ENCODE assay signal across 13 mouse cellular contexts in genomic region chr17:47005741-47006405, GRCm38 (mm10). TPM values are rescaled to one million over a fixed set of nuclear protein-coding genes. Genes with fewer than 3 reads are reported as not detected.
DNase-seq lines count a peak whose midpoint lies in the region; ATAC-seq and TF ChIP-seq lines count a peak whose summit lies in the region.
"Had no signal": no experiment of that assay in that cellular context is flagged by ENCODE, and none has a peak within 500 bp of the region (broad histone marks: within the 10 kb centered on the region; RNA-seq: fewer than 3 reads in every experiment).

No protein-coding gene starts in this region.

- 0 out of 2 replicates have a peak, but pooled peaks have one; percentile 30 for TF ChIP-seq CTCF in layer of hippocampus, adult 2 months (conservative IDR thresholded peaks at IDR 0.05)

- H3K4me1 ChIP-seq in embryonic facial prominence, embryonic 11.5 days (ENCODE audit: control insufficient read depth, insufficient read depth, low read length), result no peaks in the 10 kb centered on the region
- H3K4me1 ChIP-seq in embryonic facial prominence, embryonic 10.5 days, result peaks cover 37% of the 10 kb centered on the region
- H3K4me1 ChIP-seq in heart, embryonic 15.5 days (replicated peaks), result peaks cover 44% of the 10 kb centered on the region

- no peak for ATAC-seq in embryonic facial prominence, embryonic 11.5 days (replicated peaks; ENCODE audit: insufficient number of reproducible peaks, low FRiP score, low TSS enrichment, low read depth)
- ATAC-seq in heart, embryonic 15.5 days (replicated peaks; ENCODE audit: insufficient number of reproducible peaks, insufficient read depth, low FRiP score, low read depth), result no peak
- ATAC-seq in frontal cortex, adult (ENCODE audit: low TSS enrichment), result no peak

- H3K4me3 ChIP-seq in embryonic facial prominence, embryonic 11.5 days (ENCODE audit: low read depth, low read length), result no peak overlapping the region
- no peak overlapping the region for H3K4me3 ChIP-seq in embryonic facial prominence, embryonic 10.5 days
- H3K4me3 ChIP-seq in layer of hippocampus, adult 2 months, result no peak overlapping the region; the same call in 1 of the 2 replicates
- no peak overlapping the region for H3K4me3 ChIP-seq in heart, embryonic 15.5 days
- H3K4me3 ChIP-seq: limb, embryonic 12.5 days; stomach, embryonic 15.5 days had no signal

- no peaks in the 10 kb centered on the region for H3K9me3 ChIP-seq in embryonic facial prominence, embryonic 11.5 days (replicated peaks; ENCODE audit: control insufficient read depth, low read length)
- H3K9me3 ChIP-seq in embryonic facial prominence, embryonic 10.5 days, result no peaks in the 10 kb centered on the region
- H3K9me3 ChIP-seq in heart, embryonic 15.5 days (replicated peaks), result no peaks in the 10 kb centered on the region
- H3K9me3 ChIP-seq: G1E; limb, embryonic 12.5 days; stomach, embryonic 15.5 days had no signal

- H3K27me3 ChIP-seq in embryonic facial prominence, embryonic 11.5 days (ENCODE audit: control insufficient read depth, insufficient read depth, low read length), result no peaks in the 10 kb centered on the region
- no peaks in the 10 kb centered on the region for H3K27me3 ChIP-seq in embryonic facial prominence, embryonic 10.5 days (replicated peaks; ENCODE audit: low read depth, poor library complexity, severe bottlenecking)
- H3K27me3 ChIP-seq in heart, embryonic 15.5 days, result no peaks in the 10 kb centered on the region
- H3K27me3 ChIP-seq: limb, embryonic 12.5 days; stomach, embryonic 15.5 days had no signal

- WGBS in embryonic facial prominence, embryonic 11.5 days, result 80% methylated on average over 7 of the region's 7 CpGs
- WGBS in embryonic facial prominence, embryonic 10.5 days, result 80% methylated on average over 7 of the region's 7 CpGs
- 25% methylated on average over 7 of the region's 7 CpGs for WGBS in heart, embryonic 15.5 days

- H3K9ac ChIP-seq in embryonic facial prominence, embryonic 11.5 days (replicated peaks; ENCODE audit: low read length), result no peak overlapping the region
- no peak overlapping the region for H3K9ac ChIP-seq in heart, embryonic 15.5 days
- H3K9ac ChIP-seq: limb, embryonic 12.5 days; stomach, embryonic 15.5 days had no signal

- no peak overlapping the region for H3K4me2 ChIP-seq in embryonic facial prominence, embryonic 11.5 days (ENCODE audit: low read depth, low read length)
- peak overlapping the region; percentile 15 for H3K4me2 ChIP-seq in heart, embryonic 15.5 days
- H3K4me2 ChIP-seq: limb, embryonic 12.5 days; stomach, embryonic 15.5 days had no signal

- H3K36me3 ChIP-seq in embryonic facial prominence, embryonic 11.5 days (replicated peaks; ENCODE audit: control insufficient read depth, insufficient read depth, low read depth, low read length), result no peaks in the 10 kb centered on the region
- peaks cover 27% of the 10 kb centered on the region for H3K36me3 ChIP-seq in embryonic facial prominence, embryonic 10.5 days (replicated peaks)
- H3K36me3 ChIP-seq in heart, embryonic 15.5 days, result 0 out of 2 replicates have a peak, but pooled peaks cover 7% of the 10 kb centered on the region
- H3K36me3 ChIP-seq: stomach, embryonic 15.5 days had no signal

- no peak overlapping the region for H3K27ac ChIP-seq in embryonic facial prominence, embryonic 11.5 days (replicated peaks; ENCODE audit: low read depth, low read length)
- no peak overlapping the region for H3K27ac ChIP-seq in embryonic facial prominence, embryonic 10.5 days (replicated peaks)
- H3K27ac ChIP-seq in layer of hippocampus, adult 2 months, result peak overlapping the region; percentile 36
- peak overlapping the region; percentile 29; the same call in 1 of the 2 replicates for H3K27ac ChIP-seq in heart, embryonic 15.5 days
- H3K27ac ChIP-seq: stomach, embryonic 15.5 days had no signal

- peak; percentile 12 for DNase-seq in embryonic facial prominence, embryonic 11.5 days (ENCODE audit: low spot score)
- DNase-seq in embryonic facial prominence, embryonic 10.5 days (ENCODE audit: low spot score), result no peak
- DNase-seq in layer of hippocampus, adult 2 months (ENCODE audit: low spot score in 2 of 2), result no peak
- DNase-seq in layer of hippocampus, postnatal 14 days (ENCODE audit: low spot score in 2 of 2), result no peak
- peak; percentile 6 for DNase-seq in 3T3-L1 (ENCODE audit: low read depth, low spot score)
- DNase-seq in cerebellum, adult 11-12 months, result no peak
- DNase-seq: cerebellum, postnatal 14 days; right cerebral cortex, postnatal 14 days had no signal

RNA-seq across cellular contexts. Expression of gene Ubr2, which starts 4.5 kb away (rescaled TPM):
- polyA plus RNA-seq in embryonic facial prominence, embryonic 11.5 days (2014; fragmentation: Nextera tagmentation; extraction: Ambion mirVana), result 15.0 and 16.1 TPM in 2 replicates
- polyA plus RNA-seq in embryonic facial prominence, embryonic 10.5 days (2016; fragmentation: Nextera tagmentation; extraction: Ambion mirVana), result 16.2 and 18.2 TPM in 2 replicates
- total RNA-seq in layer of hippocampus, adult 2 months (2021), result 10 to 100 TPM; 61.0 to 63.7 TPM
- 10 to 100 TPM; 52.3 to 52.4 TPM for total RNA-seq in layer of hippocampus, postnatal 14 days (2021)
- polyA plus RNA-seq in heart, embryonic 15.5 days (2015; fragmentation: Nextera tagmentation; extraction: Ambion mirVana), result 14.4 and 16.7 TPM in 2 replicates

Comparison
In these comparisons a context has a peak if more than half of its experiments do, and no peak if none do; other contexts are left out.
1. DNase-seq: peak in embryonic facial prominence, embryonic 11.5 days (single experiment) and 3T3-L1 (single experiment); none in embryonic facial prominence, embryonic 10.5 days (single experiment), layer of hippocampus, adult 2 months (0 of 2), layer of hippocampus, postnatal 14 days (0 of 2) and cerebellum, adult 11-12 months (single experiment).
2. H3K27ac ChIP-seq: peak in layer of hippocampus, adult 2 months (single experiment) and heart, embryonic 15.5 days (single experiment); none in embryonic facial prominence, embryonic 11.5 days (single experiment) and embryonic facial prominence, embryonic 10.5 days (single experiment).